Mouse (Mus musculus): ENCODE measurements at regions not wholly inside any gene's neighbourhood (a gene's known extent, or its start where the extent isn't known, plus 50 kb on each side); places are given as distances from the start of the nearest gene placed in this dataset.

DNA sequence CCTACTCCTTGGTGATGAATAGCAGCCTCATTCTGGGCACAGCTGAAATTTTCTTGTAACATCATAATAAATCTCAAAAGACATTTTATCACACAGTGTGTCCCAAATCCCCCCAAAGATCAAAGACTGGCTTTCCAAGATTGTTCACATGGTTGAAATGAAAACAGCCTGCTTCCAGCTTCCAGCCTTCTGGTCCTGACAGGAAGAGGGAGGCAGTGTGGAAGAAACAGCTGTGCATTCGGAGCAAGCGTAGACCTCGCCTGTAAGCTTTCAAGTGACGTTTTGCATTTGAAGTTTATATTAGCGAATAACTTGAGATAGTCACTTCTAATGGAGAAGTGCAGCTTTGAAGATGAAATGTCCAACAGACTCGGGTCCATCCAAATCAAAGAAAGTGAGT, 300.9 kb upstream of the Robo2 start:
- no peak overlapping the region for H3K27ac ChIP-seq (replicated peaks; ENCODE audit: insufficient read depth, low read depth, low read length)
- 81% methylated on average over 6 of the region's 6 CpGs for WGBS
- no peaks in the 10 kb centered on the region for H3K27me3 ChIP-seq (ENCODE audit: control insufficient read depth, insufficient read depth, low read length)
- H3K79me2 ChIP-seq (ENCODE audit: control insufficient read depth, insufficient read depth, low read length), result no peaks in the 10 kb centered on the region
- H3K4me1 ChIP-seq (ENCODE audit: control insufficient read depth, insufficient read depth, low read length), result no peaks in the 10 kb centered on the region; the same call in 1 of the 2 replicates
- no peak for DNase-seq (ENCODE audit: extremely low read depth, low read depth, low spot score)
- H3K36me3 ChIP-seq (ENCODE audit: control insufficient read depth, insufficient read depth, low read length), result no peaks in the 10 kb centered on the region
- H3K9ac ChIP-seq (ENCODE audit: low read depth, low read length), result no peak overlapping the region
- no peak for TF ChIP-seq POLR2A (IDR thresholded peaks at IDR 0.05; ENCODE audit: extremely low read depth, insufficient read depth, low read length)
- no peak for TF ChIP-seq CTCF (IDR thresholded peaks at IDR 0.05; ENCODE audit: low read depth, low read length)
- H3K4me3 ChIP-seq (ENCODE audit: insufficient read depth, low read depth, low read length), result no peak overlapping the region

DNA sequence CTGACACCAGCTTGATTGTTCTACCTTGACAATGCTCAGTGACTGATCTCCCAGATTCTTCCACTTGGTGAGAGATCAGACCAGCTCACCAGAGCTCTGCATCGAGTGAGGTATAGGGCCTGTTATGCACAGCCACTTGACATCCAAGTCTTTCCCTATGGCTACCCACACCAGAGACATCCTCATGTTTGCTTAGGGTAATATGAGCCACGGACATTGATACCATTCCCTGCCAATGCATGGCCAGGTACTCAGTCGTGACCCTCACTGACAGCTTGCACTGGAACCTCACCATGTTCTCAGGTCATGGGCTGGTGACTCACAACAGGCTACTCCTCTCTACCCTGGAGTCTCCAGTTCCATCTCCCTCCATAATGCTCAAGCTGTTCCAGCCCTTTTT, 290.4 kb upstream of the Robo2 start:
- no peaks in the 10 kb centered on the region for H3K4me1 ChIP-seq (ENCODE audit: control insufficient read depth, insufficient read depth, low read length)
- DNase-seq (ENCODE audit: extremely low read depth, low read depth, low spot score), result no peak
- no peak overlapping the region for H3K9ac ChIP-seq (ENCODE audit: low read depth, low read length)
- no peak overlapping the region for H3K4me3 ChIP-seq (ENCODE audit: insufficient read depth, low read depth, low read length)
- H3K27ac ChIP-seq (replicated peaks; ENCODE audit: insufficient read depth, low read depth, low read length), result no peak overlapping the region
- no peaks in the 10 kb centered on the region for H3K36me3 ChIP-seq (ENCODE audit: control insufficient read depth, insufficient read depth, low read length)
- no peaks in the 10 kb centered on the region for H3K79me2 ChIP-seq (ENCODE audit: control insufficient read depth, insufficient read depth, low read length)
- no peaks in the 10 kb centered on the region for H3K27me3 ChIP-seq (ENCODE audit: control insufficient read depth, insufficient read depth, low read length)
- TF ChIP-seq CTCF (IDR thresholded peaks at IDR 0.05; ENCODE audit: low read depth, low read length), result no peak
- no peak for TF ChIP-seq POLR2A (IDR thresholded peaks at IDR 0.05; ENCODE audit: extremely low read depth, insufficient read depth, low read length)
- WGBS, result 63% methylated on average over 3 of the region's 3 CpGs

DNA sequence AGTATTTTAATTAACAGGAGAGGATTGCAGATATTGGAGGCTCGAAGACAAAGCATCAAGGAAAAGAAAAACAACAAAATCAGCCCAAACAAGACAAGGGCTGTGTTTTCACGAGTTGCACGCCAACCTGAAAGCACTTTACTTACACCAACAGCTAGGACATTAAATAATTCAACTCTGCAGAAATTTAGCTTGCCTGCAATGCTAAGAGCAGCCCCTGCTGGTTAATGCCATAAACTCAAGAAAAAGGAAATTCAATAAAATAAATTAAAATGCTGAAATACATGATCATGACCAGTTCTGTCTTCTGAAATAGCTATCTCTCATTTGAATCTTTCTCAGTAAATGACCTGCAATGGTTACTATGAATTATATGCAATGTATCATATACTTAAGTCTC, 271.7 kb upstream of the Robo2 start:
- H3K27ac ChIP-seq (replicated peaks; ENCODE audit: insufficient read depth, low read depth, low read length), result no peak overlapping the region
- no peaks in the 10 kb centered on the region for H3K36me3 ChIP-seq (ENCODE audit: control insufficient read depth, insufficient read depth, low read length)
- H3K9ac ChIP-seq (ENCODE audit: low read depth, low read length), result no peak overlapping the region
- H3K4me3 ChIP-seq (ENCODE audit: insufficient read depth, low read depth, low read length), result no peak overlapping the region
- no peak for DNase-seq (ENCODE audit: extremely low read depth, low read depth, low spot score)
- H3K4me1 ChIP-seq (ENCODE audit: control insufficient read depth, insufficient read depth, low read length), result no peaks in the 10 kb centered on the region
- no peaks in the 10 kb centered on the region for H3K27me3 ChIP-seq (ENCODE audit: control insufficient read depth, insufficient read depth, low read length)
- H3K79me2 ChIP-seq (ENCODE audit: control insufficient read depth, insufficient read depth, low read length), result no peaks in the 10 kb centered on the region
- whole genome bisulfite sequencing, result 29% methylated on average over 3 of the region's 3 CpGs
- no peak for TF ChIP-seq CTCF (IDR thresholded peaks at IDR 0.05; ENCODE audit: low read depth, low read length)

DNA sequence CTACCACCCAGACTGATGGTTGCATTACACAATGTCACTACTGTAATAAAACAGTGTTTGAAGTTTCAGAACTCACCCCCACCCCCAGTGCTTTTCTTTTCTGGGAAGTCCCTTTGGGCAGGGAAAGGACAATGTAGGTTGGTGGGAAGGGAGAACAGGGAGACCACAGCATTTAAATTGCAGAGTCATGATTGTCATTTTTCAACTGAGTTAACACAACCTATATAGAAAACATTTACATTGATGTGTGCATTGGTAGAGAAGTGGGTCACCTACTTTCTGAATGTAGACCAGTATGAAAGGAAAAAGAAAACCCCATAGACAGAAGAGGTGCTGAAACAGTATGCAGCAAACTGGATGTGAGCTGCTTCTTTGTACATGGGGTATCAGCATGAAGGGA, 264.0 kb upstream of the Robo2 start:
- Histone ChIP-seq H3K27ac (replicated peaks; ENCODE audit: insufficient read depth, low read depth, low read length) (no peak overlapping the region), H3K36me3 (ENCODE audit: control insufficient read depth, insufficient read depth, low read length) (no peaks in the 10 kb centered on the region), H3K4me1 (ENCODE audit: control insufficient read depth, insufficient read depth, low read length) (no peaks in the 10 kb centered on the region), H3K4me3 (ENCODE audit: insufficient read depth, low read depth, low read length) (no peak overlapping the region), H3K79me2 (ENCODE audit: control insufficient read depth, insufficient read depth, low read length) (no peaks in the 10 kb centered on the region), H3K9ac (ENCODE audit: low read depth, low read length) (no peak overlapping the region), H3K27me3 (ENCODE audit: control insufficient read depth, insufficient read depth, low read length) (no peaks in the 10 kb centered on the region)
- no peak for DNase-seq (ENCODE audit: extremely low read depth, low read depth, low spot score)
- TF ChIP-seq CTCF (IDR thresholded peaks at IDR 0.05; ENCODE audit: low read depth, low read length) (no peak), POLR2A (IDR thresholded peaks at IDR 0.05; ENCODE audit: extremely low read depth, insufficient read depth, low read length) (no peak)

DNA sequence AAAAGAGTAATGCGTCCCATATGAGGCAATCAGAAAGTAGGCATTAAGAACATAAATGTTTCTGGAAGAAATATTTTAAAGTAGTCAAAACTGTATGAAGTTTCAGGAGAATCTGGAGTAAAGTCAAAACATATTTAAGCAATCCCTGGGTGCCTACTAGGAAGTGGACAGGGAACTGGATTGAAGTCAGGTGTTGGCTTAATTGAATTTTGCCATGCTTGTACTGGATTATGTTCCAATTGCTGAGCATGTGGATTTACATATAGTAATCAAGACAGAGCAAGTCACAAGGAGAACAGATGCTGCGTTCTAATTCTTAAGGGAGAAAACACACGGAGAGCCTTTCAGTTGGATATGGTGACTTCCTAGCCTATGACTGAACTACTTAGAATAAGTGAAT, 259.8 kb upstream of the Robo2 start:
- DNase-seq (ENCODE audit: extremely low read depth, low read depth, low spot score), result no peak
- no peaks in the 10 kb centered on the region for H3K79me2 ChIP-seq (ENCODE audit: control insufficient read depth, insufficient read depth, low read length)
- no peak overlapping the region for H3K27ac ChIP-seq (replicated peaks; ENCODE audit: insufficient read depth, low read depth, low read length)
- H3K36me3 ChIP-seq (ENCODE audit: control insufficient read depth, insufficient read depth, low read length), result no peaks in the 10 kb centered on the region
- no peak overlapping the region for H3K4me3 ChIP-seq (ENCODE audit: insufficient read depth, low read depth, low read length)
- TF ChIP-seq CTCF (IDR thresholded peaks at IDR 0.05; ENCODE audit: low read depth, low read length) (no peak), POLR2A (IDR thresholded peaks at IDR 0.05; ENCODE audit: extremely low read depth, insufficient read depth, low read length) (no peak)
- 91% methylated on average over 3 of the region's 3 CpGs for WGBS
- no peak overlapping the region for H3K9ac ChIP-seq (ENCODE audit: low read depth, low read length)
- H3K27me3 ChIP-seq (ENCODE audit: control insufficient read depth, insufficient read depth, low read length), result no peaks in the 10 kb centered on the region
- H3K4me1 ChIP-seq (ENCODE audit: control insufficient read depth, insufficient read depth, low read length), result no peaks in the 10 kb centered on the region

DNA sequence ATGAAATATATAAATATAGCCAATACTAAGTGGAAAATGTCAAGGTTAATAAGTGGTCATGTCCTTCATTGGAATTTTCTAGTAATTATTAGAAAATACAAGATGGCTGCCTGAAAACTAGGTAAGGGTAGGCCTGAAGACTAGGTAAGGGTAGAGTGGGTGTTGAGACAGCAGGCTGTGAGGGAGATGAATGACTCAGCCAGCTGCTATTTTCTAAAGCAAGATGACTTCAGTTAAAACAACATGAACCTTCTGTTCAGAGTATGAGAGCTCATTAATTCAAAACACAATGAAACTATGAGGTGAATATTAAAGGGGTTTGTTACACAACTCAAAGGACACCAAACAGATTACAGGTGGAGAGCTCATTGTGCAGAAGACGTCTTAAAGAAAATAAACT, 252.7 kb upstream of the Robo2 start:
- Histone ChIP-seq H3K79me2 (ENCODE audit: control insufficient read depth, insufficient read depth, low read length) (no peaks in the 10 kb centered on the region), H3K9ac (ENCODE audit: low read depth, low read length) (no peak overlapping the region), H3K27ac (replicated peaks; ENCODE audit: insufficient read depth, low read depth, low read length) (no peak overlapping the region), H3K27me3 (ENCODE audit: control insufficient read depth, insufficient read depth, low read length) (no peaks in the 10 kb centered on the region), H3K4me3 (ENCODE audit: insufficient read depth, low read depth, low read length) (no peak overlapping the region), H3K4me1 (ENCODE audit: control insufficient read depth, insufficient read depth, low read length) (no peaks in the 10 kb centered on the region), H3K36me3 (ENCODE audit: control insufficient read depth, insufficient read depth, low read length) (no peaks in the 10 kb centered on the region)
- no peak for DNase-seq (ENCODE audit: extremely low read depth, low read depth, low spot score)
- no peak for TF ChIP-seq POLR2A (IDR thresholded peaks at IDR 0.05; ENCODE audit: extremely low read depth, insufficient read depth, low read length)
- no peak for TF ChIP-seq CTCF (IDR thresholded peaks at IDR 0.05; ENCODE audit: low read depth, low read length)
- 68% methylated on average over 1 of the region's 1 CpGs for WGBS

All from liver, adult 2 months (tissue).